Comparison of ENCODE assay signal across 8 mouse cellular contexts in the genomic region with DNA sequence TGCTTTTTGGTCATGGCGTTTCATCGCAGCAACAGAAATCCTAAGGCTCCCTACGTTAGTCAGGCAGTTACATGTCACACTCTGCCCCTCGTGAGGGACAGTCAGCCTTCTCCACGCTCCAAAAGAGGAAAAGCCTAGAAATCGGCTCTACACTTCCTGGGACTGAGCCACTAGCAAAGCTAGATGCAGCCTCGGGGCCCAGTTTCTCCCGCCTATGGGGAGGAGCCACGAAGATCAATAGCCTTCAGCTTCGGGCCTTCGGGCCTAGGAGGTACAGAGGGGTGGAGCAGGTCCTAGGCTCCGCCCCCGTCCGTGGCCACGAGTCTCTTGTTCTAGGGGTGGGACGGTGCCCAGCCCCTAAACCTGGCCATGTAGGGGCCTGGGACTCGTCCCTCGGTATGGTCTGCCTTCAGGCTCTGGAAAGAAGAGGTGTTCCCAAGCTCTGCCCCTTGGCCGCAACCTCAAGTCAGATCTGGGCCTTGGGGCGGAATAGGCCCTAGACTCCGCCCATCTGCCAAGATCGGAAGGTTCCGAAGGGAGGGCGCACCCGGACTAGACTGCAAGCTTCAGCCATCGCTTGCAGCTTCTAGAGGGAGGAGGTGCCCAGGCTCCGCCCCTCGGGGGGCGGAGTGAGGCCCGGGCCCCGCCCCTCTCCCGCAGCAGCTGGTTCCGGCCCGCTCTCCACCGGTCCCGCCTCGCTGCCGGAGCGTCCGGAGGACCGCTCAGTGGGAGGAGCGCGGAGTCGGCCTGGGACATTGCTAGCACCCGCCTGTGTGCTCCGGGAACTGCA. TPM values are rescaled to one million over a fixed set of nuclear protein-coding genes. Genes with fewer than 3 reads are reported as not detected.
DNase-seq lines count a peak whose midpoint lies in the region; ATAC-seq and TF ChIP-seq lines count a peak whose summit lies in the region.

A gene (plus strand): TSS at position 339 of the 790 bp plus-strand sequence.

- peak; percentile 93 for ATAC-seq in activated CD4-positive, CD25-positive, alpha-beta regulatory T cell, adult 4 months

- peak within 1 kb of the TSS; percentile 90 for H3K27ac ChIP-seq in cortical plate, adult 2 months (ENCODE audit: insufficient read depth, low read length)

- H3K4me3 ChIP-seq in cortical plate, adult 2 months (ENCODE audit: insufficient read depth, low read length) = peak within 1 kb of the TSS; percentile 62
- H3K4me3 ChIP-seq in megakaryocyte, embryonic 14.5 days (replicated peaks) = peak within 1 kb of the TSS; percentile 99

- H3K27me3 ChIP-seq in megakaryocyte, embryonic 14.5 days (replicated peaks) = no peaks in the 10 kb centered on the region

- H3K9me3 ChIP-seq in megakaryocyte, embryonic 14.5 days = 0 out of 2 replicates have a peak, but pooled peaks cover under 1% of the 10 kb centered on the region

- TF ChIP-seq CTCF in cortical plate, adult 2 months (IDR thresholded peaks at IDR 0.05; ENCODE audit: extremely low read depth, insufficient read depth, low read length) = no peak

- peak; percentile 95 to 96 for DNase-seq in gastrocnemius, adult 8-10 months (ENCODE audit: low spot score in 2 of 2)
- DNase-seq in hindlimb bud, embryonic 11.5 days (ENCODE audit: extremely low spot score, low read depth, low spot score) = peak; percentile 81
- peak; percentile 95 to 97 for DNase-seq in left cerebral cortex, adult 8-10 months (ENCODE audit: low spot score in 2 of 2)
- DNase-seq in right cerebral cortex, postnatal 10 days (ENCODE audit: low spot score in 2 of 2) = peak; percentile 95 to 97
- peak; percentile 92 for DNase-seq in urinary bladder, postnatal 25 days (ENCODE audit: low spot score)

- peak; percentile 86 for TF ChIP-seq POLR2A in cortical plate, adult 2 months (IDR thresholded peaks at IDR 0.05; ENCODE audit: extremely low read depth, insufficient read depth, low read length)

- H3K4me1 ChIP-seq in cortical plate, adult 2 months (ENCODE audit: control insufficient read depth, insufficient read depth, low read length) = 0 out of 2 replicates have a peak, but pooled peaks cover 2% of the 10 kb centered on the region
- peaks cover 74% of the 10 kb centered on the region for H3K4me1 ChIP-seq in megakaryocyte, embryonic 14.5 days

- peaks cover 15% of the 10 kb centered on the region for H3K36me3 ChIP-seq in megakaryocyte, embryonic 14.5 days (replicated peaks; ENCODE audit: low read length)

RNA-seq across cellular contexts. Expression of the gene that starts here (rescaled TPM):
- polyA plus RNA-seq in activated CD4-positive, CD25-positive, alpha-beta regulatory T cell, adult 4 months (2017; shearing (Covaris generic)) = 10 to 100 TPM; 20.3 to 22.6 TPM
- 27.0 and 28.7 TPM in 2 replicates for polyA plus RNA-seq in cortical plate, adult 2 months (2012; rRNA removed)
- total RNA-seq in gastrocnemius, adult 8-10 months (2022) = 10 to 100 TPM; 14.0 to 15.2 (median 14.9) TPM
- total RNA-seq in left cerebral cortex, adult 8-10 months (2022) = 10 to 100 TPM; 30.0 to 32.8 (median 31.5) TPM
- polyA plus RNA-seq in megakaryocyte, embryonic 14.5 days (2012; ENCODE audit: insufficient read depth, low replicate concordance) = 1.7 and 3.3 TPM in 2 replicates

Comparison
In these comparisons a context has a peak if more than half of its experiments do, and no peak if none do; other contexts are left out.
1. Peak in every context shown above with its lines: DNase-seq, ATAC-seq, H3K4me3 ChIP-seq and H3K27ac ChIP-seq.